In genomic region chr12:97161853-97162252, GRCm38 (mm10) we compare ENCODE assay signal across 13 mouse cellular contexts.
"Had no signal": no experiment of that assay in that cellular context is flagged by ENCODE, and none has a peak within 500 bp of the region (broad histone marks: within the 10 kb centered on the region; RNA-seq: fewer than 3 reads in every experiment).

No protein-coding gene starts in this region.

- H3K27ac ChIP-seq: liver, embryonic 13.5 days; stomach, postnatal 0 days had no signal

- H3K4me2 ChIP-seq: liver, embryonic 13.5 days had no signal

- H3K4me3 ChIP-seq: liver, embryonic 13.5 days; myocyte had no signal

- H3K27me3 ChIP-seq: liver, embryonic 13.5 days had no signal

- H3K9me3 ChIP-seq: liver, embryonic 13.5 days had no signal

- H3K4me1 ChIP-seq: liver, embryonic 13.5 days had no signal

- H3K36me3 ChIP-seq: liver, embryonic 13.5 days had no signal

- DNase-seq: kidney, adult 18-20 months; kidney, adult 9 months; left cerebral cortex, postnatal 4 days; liver, embryonic 13.5 days; lung, adult 2 months; lung, postnatal 14 days; lung, postnatal 4 days; thymus, adult 2 months; thymus, postnatal 14 days; thymus, postnatal 4 days had no signal

- ATAC-seq: intestine, embryonic 16.5 days had no signal

- H3K9ac ChIP-seq: liver, embryonic 13.5 days had no signal
